Mouse (Mus musculus) liver, embryonic 14.5 days (tissue): ENCODE measurements around the gene Pum1. TPM values are rescaled to one million over a fixed set of nuclear protein-coding genes. Genes with fewer than 3 reads are reported as not detected.

Experiments
- ATAC-seq: fragments of 200-750 bp; cut with Nextera tagmentation; 2 replicates; pipeline ENCODE4 v1.8.0; 2017; ENCODE audit warnings: moderate number of reproducible peaks, mild to moderate bottlenecking, moderate library complexity; ENCODE audit not compliant: insufficient read depth
- DNase-seq, 3 experiments: peaks; one replicate each; pipeline ENCODE4 v3.0.0-alpha.2; 2012 to 2013; ENCODE audit warnings: low read depth in 3 of 3, low spot score in 3 of 3
- H3K27ac ChIP-seq: fragments of 300-500 bp; sonication (generic); 2 replicates; pipeline ENCODE4 v1.5.1; 2014; ENCODE audit warnings: moderate library complexity, mild to moderate bottlenecking, control low read depth, inconsistent platforms
- H3K27me3 ChIP-seq: fragments of 300-500 bp; sonication (generic); 2 replicates; pipeline ENCODE4 v1.6.1; 2014; ENCODE audit warnings: mild to moderate bottlenecking, low read length, moderate library complexity; ENCODE audit not compliant: control insufficient read depth, insufficient read depth
- H3K36me3 ChIP-seq: fragments of 300-500 bp; sonication (generic); replicated peaks from 2 replicates; pipeline ENCODE4 v1.6.1; 2014; ENCODE audit warnings: low read depth; ENCODE audit not compliant: control insufficient read depth, insufficient read depth
- H3K4me1 ChIP-seq, 2 experiments: fragments of 200-500 bp in 1 of 2; fragments of 300-500 bp in 1 of 2; sonication (generic) in 1 of 2; replicated peaks; 2 replicates each; pipeline ENCODE4 v1.6.1; 2012 to 2014; ENCODE audit warnings: antibody characterized with exemption in 1 of 2, inconsistent platforms in 1 of 2, low read length in 1 of 2; ENCODE audit not compliant: control insufficient read depth in 2 of 2, insufficient read depth in 2 of 2
- H3K4me2 ChIP-seq: fragments of 300-500 bp; sonication (generic); 2 replicates; pipeline ENCODE4 v1.6.1; 2014; ENCODE audit warnings: low read depth, mild to moderate bottlenecking, control low read depth, moderate library complexity
- H3K4me3 ChIP-seq, 2 experiments: fragments of 200-500 bp in 1 of 2; fragments of 300-500 bp in 1 of 2; sonication (generic) in 1 of 2; 2 replicates each; pipeline ENCODE4 v1.5.1; 2012 to 2014; ENCODE audit warnings: low read depth in 2 of 2, low read length in 2 of 2, mild to moderate bottlenecking in 2 of 2, control low read depth in 1 of 2, inconsistent platforms in 1 of 2, moderate library complexity in 1 of 2; ENCODE audit not compliant: insufficient read depth in 1 of 2
- H3K9ac ChIP-seq: fragments of 300-500 bp; sonication (generic); replicated peaks from 2 replicates; pipeline ENCODE4 v1.6.1; 2014; ENCODE audit warnings: mild to moderate bottlenecking, control low read depth, moderate library complexity
- H3K9me3 ChIP-seq: fragments of 300-500 bp; sonication (generic); 2 replicates; pipeline ENCODE4 v1.6.1; 2016; ENCODE audit warnings: low read length, mixed read lengths; ENCODE audit not compliant: control insufficient read depth
- CTCF ChIP-seq: IDR thresholded peaks from 2 replicates; pipeline ENCODE4 v1.5.1; 2016; ENCODE audit warnings: antibody characterized with exemption, low read depth, control low read depth
- EP300 ChIP-seq: IDR thresholded peaks from 2 replicates; pipeline ENCODE4 v1.6.1; 2016; ENCODE audit warnings: antibody characterized with exemption, low read depth
- WGBS: fragments of 180-500 bp; shearing (Covaris S2); extraction: QIAGEN DNeasy Blood & Tissue Kit; methylation state at CpG from one replicate; pipeline ENCODE4 v1.1.7; 2014; ENCODE audit not compliant: insufficient replicate concordance; 5-methylcytosine and 5-hydroxymethylcytosine counted together
- polyA plus RNA-seq, 2 experiments: library from polyadenylated mRNA; depleted of rRNA in 1 of 2; stranded (reverse) in 1 of 2; unstranded in 1 of 2; fragments of >200 nt; fragmentation: Nextera tagmentation in 1 of 2; extraction: Ambion mirVana in 1 of 2; gene quantifications; 2 replicates each; pipeline versions ENCODE4 v1.2.1 to v1.2.3; 2012 to 2014

The Pum1 gene
- polyA plus RNA-seq, 2 experiments = 17.9 to 23.1 TPM

- no peak for TF ChIP-seq CTCF
- TF ChIP-seq EP300 = no peak
- no peak for ATAC-seq
- Histone ChIP-seq H3K4me1 (no peaks in the 10 kb centered on the region), H3K9ac (no peak overlapping the region), H3K4me3 (no peak overlapping the region), H3K36me3 (peaks cover 93% of the 10 kb centered on the region), H3K27me3 (no peaks in the 10 kb centered on the region), H3K27ac (no peak overlapping the region), H3K9me3 (no peaks in the 10 kb centered on the region), H3K4me2 (no peak overlapping the region)
- 64% methylated on average over 1 of the region's 2 CpGs for WGBS
- DNase-seq = no peak
These were observed 103.3 kb downstream of the Pum1 start for GRCm38 (mm10) chr4:130766387-130766786.

- Histone ChIP-seq H3K4me1 (no peaks in the 10 kb centered on the region), H3K9me3 (no peaks in the 10 kb centered on the region), H3K9ac (no peak overlapping the region), H3K36me3 (peaks cover 93% of the 10 kb centered on the region), H3K4me2 (no peak overlapping the region), H3K27me3 (no peaks in the 10 kb centered on the region), H3K27ac (no peak overlapping the region), H3K4me3 (no peak overlapping the region)
- no peak for DNase-seq
- WGBS = 78% methylated on average over 4 of the region's 4 CpGs
- ATAC-seq = no peak
- no peak for TF ChIP-seq CTCF
- no peak for TF ChIP-seq EP300
These were observed 103.8 kb downstream of the Pum1 start for GRCm38 (mm10) chr4:130766926-130767325.

- Histone ChIP-seq H3K27me3 (no peaks in the 10 kb centered on the region), H3K4me3 (no peak overlapping the region), H3K4me1 (no peaks in the 10 kb centered on the region), H3K9me3 (no peaks in the 10 kb centered on the region), H3K36me3 (peaks cover 81% of the 10 kb centered on the region), H3K27ac (no peak overlapping the region), H3K4me2 (no peak overlapping the region), H3K9ac (no peak overlapping the region)
- no peak for TF ChIP-seq CTCF
- TF ChIP-seq EP300 = no peak
- ATAC-seq = no peak
- no peak for DNase-seq
- 85% methylated on average over 4 of the region's 4 CpGs for WGBS
These were observed 110.8 kb downstream of the Pum1 start for GRCm38 (mm10) chr4:130773899-130774298.

- 84% methylated on average over 4 of the region's 4 CpGs for WGBS
- Histone ChIP-seq H3K36me3 (peaks cover 83% of the 10 kb centered on the region), H3K27ac (no peak overlapping the region), H3K27me3 (no peaks in the 10 kb centered on the region), H3K4me1 (no peaks in the 10 kb centered on the region), H3K4me3 (no peak overlapping the region), H3K4me2 (no peak overlapping the region), H3K9me3 (no peaks in the 10 kb centered on the region), H3K9ac (no peak overlapping the region)
- no peak for DNase-seq
- no peak for ATAC-seq
- TF ChIP-seq CTCF = no peak
- TF ChIP-seq EP300 = no peak
These were observed 111.7 kb downstream of the Pum1 start for GRCm38 (mm10) chr4:130774822-130775221.

- Histone ChIP-seq H3K9me3 (no peaks in the 10 kb centered on the region), H3K27ac (no peak overlapping the region), H3K9ac (no peak overlapping the region), H3K36me3 (peaks cover 66% of the 10 kb centered on the region), H3K27me3 (no peaks in the 10 kb centered on the region), H3K4me3 (no peak overlapping the region), H3K4me1 (no peaks in the 10 kb centered on the region), H3K4me2 (no peak overlapping the region)
- TF ChIP-seq CTCF (no peak), EP300 (no peak)
- 83% methylated on average over 10 of the region's 10 CpGs for WGBS
- DNase-seq (no peak), ATAC-seq (no peak)
These were observed 114.5 kb downstream of the Pum1 start for GRCm38 (mm10) chr4:130777647-130778046.
